Mouse (Mus musculus) intestine, postnatal 0 days (tissue): ENCODE results near the gene Ifit2. TPM values are rescaled to one million over a fixed set of nuclear protein-coding genes. Genes with fewer than 3 reads are reported as not detected.

Source experiments
- ATAC-seq: fragments of 200-750 bp; cut with Nextera tagmentation; 2 replicates; pipeline ENCODE4 v1.8.0; 2017; ENCODE audit warnings: mild to moderate bottlenecking, moderate TSS enrichment, moderate library complexity
- H3K27ac ChIP-seq: fragments of 300-500 bp; sonication (generic); 2 replicates; pipeline ENCODE4 v1.5.1; 2014; ENCODE audit warnings: mild to moderate bottlenecking, low read depth, low read length, moderate library complexity
- H3K27me3 ChIP-seq: fragments of 300-500 bp; sonication (generic); replicated peaks from 2 replicates; pipeline ENCODE4 v1.6.1; 2014; ENCODE audit warnings: low read length, mixed read lengths; ENCODE audit not compliant: control insufficient read depth, insufficient read depth
- H3K36me3 ChIP-seq: fragments of 300-500 bp; sonication (generic); 2 replicates; pipeline ENCODE4 v1.6.1; 2014; ENCODE audit warnings: mild to moderate bottlenecking, moderate library complexity; ENCODE audit not compliant: control insufficient read depth, insufficient read depth
- H3K4me1 ChIP-seq: fragments of 300-500 bp; sonication (generic); replicated peaks from 2 replicates; pipeline ENCODE4 v1.6.1; 2014; ENCODE audit warnings: antibody characterized with exemption, low read length, mixed read lengths; ENCODE audit not compliant: control insufficient read depth, insufficient read depth
- H3K4me2 ChIP-seq: fragments of 300-500 bp; sonication (generic); replicated peaks from 2 replicates; pipeline ENCODE4 v1.6.1; 2014; ENCODE audit warnings: low read depth, mild to moderate bottlenecking, moderate library complexity
- H3K4me3 ChIP-seq: fragments of 300-500 bp; sonication (generic); 2 replicates; pipeline ENCODE4 v1.5.1; 2014; ENCODE audit warnings: low read depth, low read length
- H3K9ac ChIP-seq: fragments of 300-500 bp; sonication (generic); 2 replicates; pipeline ENCODE4 v1.6.1; 2014; ENCODE audit warnings: mild to moderate bottlenecking, low read depth, low read length
- H3K9me3 ChIP-seq: fragments of 300-500 bp; sonication (generic); 2 replicates; pipeline ENCODE4 v1.6.1; 2016; ENCODE audit warnings: mixed run types; ENCODE audit not compliant: control insufficient read depth
- CTCF ChIP-seq: sonication (generic); IDR thresholded peaks from 2 replicates; pipeline ENCODE4 v1.5.1; 2016; ENCODE audit warnings: low read depth, mild to moderate bottlenecking, control low read depth, antibody characterized with exemption, moderate library complexity
- WGBS: fragments of 180-500 bp; shearing (Covaris S2); extraction: QIAGEN DNeasy Blood & Tissue Kit; methylation state at CpG from one replicate; pipeline ENCODE4 v1.1.7; 2014; 5-methylcytosine and 5-hydroxymethylcytosine counted together
- polyA plus RNA-seq: library from polyadenylated mRNA; unstranded; fragments of >200 nt; fragmentation: Nextera tagmentation; extraction: Ambion mirVana; gene quantifications from 2 replicates; pipeline ENCODE4 v1.2.1, GENCODE M21; 2015

Ifit2 gene
- polyA plus RNA-seq: 13.1 and 15.1 TPM in 2 replicates

DNA sequence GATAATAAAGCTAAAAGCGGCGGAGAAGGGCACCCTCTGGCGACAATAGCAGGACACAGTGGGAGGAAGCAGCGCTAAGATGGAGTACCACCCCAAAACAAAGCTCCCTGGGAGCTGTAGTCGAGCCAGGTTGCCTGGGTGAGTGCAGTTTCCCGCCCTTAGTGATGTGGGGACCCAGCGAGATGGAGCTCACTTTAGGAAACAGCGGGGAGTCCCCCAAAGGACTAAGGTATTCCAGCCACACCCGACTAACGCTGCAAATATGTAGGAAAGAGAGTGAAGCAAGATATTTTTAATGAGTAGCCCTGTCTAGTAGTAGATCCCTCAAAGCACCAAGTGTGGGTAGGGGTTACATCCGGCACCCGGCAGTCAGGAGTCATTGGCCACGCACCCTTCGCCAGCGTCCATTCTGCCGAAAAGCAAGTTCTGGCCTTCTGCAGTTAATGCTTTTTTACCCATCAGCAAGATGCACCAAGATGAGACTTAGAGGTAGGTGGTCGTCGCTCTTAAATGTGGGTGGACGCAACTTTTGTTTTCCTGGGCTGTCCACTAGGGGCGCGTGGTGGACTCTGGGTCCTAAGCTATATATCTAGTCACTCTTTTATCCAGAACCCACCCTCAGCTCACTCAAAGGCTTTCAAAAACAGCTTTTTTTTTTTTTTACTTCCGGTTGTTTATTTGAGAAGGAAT lies at the start of gene Ifit2:
Gene Ifit2 (plus strand): TSS at position 161 of the 690 bp plus-strand sequence.
- TF ChIP-seq CTCF: peak; percentile 78

DNA sequence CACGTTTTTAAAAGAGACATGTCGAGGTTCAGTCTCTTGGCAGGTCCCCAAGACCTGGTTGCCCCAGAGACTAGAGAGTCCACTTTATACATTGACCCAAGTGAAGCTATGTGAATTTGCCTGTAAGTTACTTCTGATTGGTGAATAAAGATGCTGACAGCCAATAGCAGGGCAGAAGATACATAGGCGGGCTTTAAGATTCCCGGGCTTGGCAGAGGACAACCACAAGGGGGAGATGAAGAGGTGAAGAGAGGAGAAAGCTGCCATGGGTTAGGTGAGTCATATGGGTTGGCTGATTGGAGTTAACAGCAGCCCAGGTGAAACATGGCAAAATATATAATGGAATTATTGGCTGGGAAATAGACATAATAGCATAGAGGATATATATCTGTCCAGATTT lies 49.7 kb upstream of the Ifit2 start:
- H3K27ac ChIP-seq: no peak overlapping the region
- 0 out of 2 replicates have a peak, but pooled peaks cover 6% of the 10 kb centered on the region for H3K4me1 ChIP-seq
- peak; percentile 68 for ATAC-seq
- TF ChIP-seq CTCF: peak; percentile 86
- H3K4me2 ChIP-seq: no peak overlapping the region
- H3K4me3 ChIP-seq: no peak overlapping the region
- no peaks in the 10 kb centered on the region for H3K27me3 ChIP-seq
- 42% methylated on average over 4 of the region's 4 CpGs for whole genome bisulfite sequencing
- peaks cover 20% of the 10 kb centered on the region for H3K36me3 ChIP-seq
- no peaks in the 10 kb centered on the region for H3K9me3 ChIP-seq
- H3K9ac ChIP-seq: no peak overlapping the region

More for the DNA sequence above, at the start of gene Ifit2:
- peak; percentile 55 for ATAC-seq
- H3K27me3 ChIP-seq: no peaks in the 10 kb centered on the region
- H3K4me3 ChIP-seq: peak within 1 kb of the TSS; percentile 48
- peaks cover 6% of the 10 kb centered on the region; the same call in 1 of the 2 replicates for H3K4me1 ChIP-seq
- H3K4me2 ChIP-seq: peak within 1 kb of the TSS; percentile 74
- 1% methylated on average over 22 of the region's 22 CpGs for WGBS
- H3K27ac ChIP-seq: peak within 1 kb of the TSS; percentile 68
- H3K9me3 ChIP-seq: no peaks in the 10 kb centered on the region
- H3K9ac ChIP-seq: peak within 1 kb of the TSS; percentile 23
- no peaks in the 10 kb centered on the region for H3K36me3 ChIP-seq

DNA sequence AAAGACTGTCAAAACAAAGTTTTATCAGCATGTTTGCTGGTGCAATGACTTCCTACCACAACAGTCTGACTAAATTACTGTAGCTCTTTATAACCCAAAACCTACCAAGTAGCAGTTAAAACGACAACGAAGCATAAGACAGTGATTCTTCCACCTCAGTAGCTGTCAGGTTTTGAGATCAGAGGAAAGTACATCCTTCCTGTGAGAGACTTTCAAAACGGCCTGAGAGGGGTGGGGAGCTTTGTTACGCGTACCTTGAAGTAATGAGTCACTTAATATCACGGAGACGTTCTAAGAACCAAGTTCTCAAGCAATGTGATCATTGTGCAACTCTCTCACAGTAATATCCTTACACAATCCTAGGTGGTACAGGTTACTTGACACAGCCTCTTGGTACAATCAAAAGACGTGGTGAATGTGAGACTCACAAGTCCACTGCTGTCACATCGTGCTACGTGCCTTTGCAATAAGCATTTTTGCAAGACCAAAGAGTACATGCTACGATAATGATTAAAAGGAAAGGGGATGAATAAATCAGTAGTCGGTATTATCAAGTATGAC lies 45.3 kb upstream of the Ifit2 start:
- WGBS: 62% methylated on average over 12 of the region's 12 CpGs
- Histone ChIP-seq H3K27me3 (no peaks in the 10 kb centered on the region), H3K4me2 (no peak overlapping the region), H3K27ac (peak overlapping the region; percentile 70; the same call in 1 of the 2 replicates), H3K4me3 (no peak overlapping the region), H3K36me3 (peaks cover 26% of the 10 kb centered on the region), H3K9ac (no peak overlapping the region), H3K4me1 (no peaks in the 10 kb centered on the region), H3K9me3 (no peaks in the 10 kb centered on the region)
- no peak for TF ChIP-seq CTCF
- ATAC-seq: peak; percentile 70

DNA sequence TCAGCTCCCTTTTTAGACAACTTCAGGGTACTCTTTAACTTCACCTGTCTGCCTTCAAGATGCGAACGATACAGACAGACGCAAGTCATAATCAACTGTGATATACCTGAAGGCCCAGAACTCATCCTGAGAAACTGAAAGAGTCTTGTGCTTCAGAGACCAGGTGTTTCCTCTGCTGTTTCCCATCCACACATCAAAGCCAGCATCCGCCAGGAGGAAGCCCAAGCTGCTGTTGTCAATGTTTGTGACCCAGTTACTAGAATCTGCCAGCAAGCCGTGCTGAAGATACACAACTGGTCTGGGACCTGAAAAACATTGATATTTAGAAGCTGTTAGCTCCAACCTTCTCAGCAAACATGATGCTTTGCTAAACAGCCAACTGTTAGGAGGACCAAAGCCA lies 39.8 kb upstream of the Ifit2 start:
- TF ChIP-seq CTCF: no peak
- H3K4me2 ChIP-seq: no peak overlapping the region
- no peak overlapping the region for H3K4me3 ChIP-seq
- no peaks in the 10 kb centered on the region for H3K27me3 ChIP-seq
- WGBS: 58% methylated on average over 5 of the region's 5 CpGs
- H3K36me3 ChIP-seq: peaks cover 23% of the 10 kb centered on the region
- 0 out of 2 replicates have a peak overlapping the region, but pooled peaks have one; percentile 50 for H3K27ac ChIP-seq
- H3K9ac ChIP-seq: no peak overlapping the region
- no peaks in the 10 kb centered on the region for H3K4me1 ChIP-seq
- ATAC-seq: no peak
- H3K9me3 ChIP-seq: no peaks in the 10 kb centered on the region

DNA sequence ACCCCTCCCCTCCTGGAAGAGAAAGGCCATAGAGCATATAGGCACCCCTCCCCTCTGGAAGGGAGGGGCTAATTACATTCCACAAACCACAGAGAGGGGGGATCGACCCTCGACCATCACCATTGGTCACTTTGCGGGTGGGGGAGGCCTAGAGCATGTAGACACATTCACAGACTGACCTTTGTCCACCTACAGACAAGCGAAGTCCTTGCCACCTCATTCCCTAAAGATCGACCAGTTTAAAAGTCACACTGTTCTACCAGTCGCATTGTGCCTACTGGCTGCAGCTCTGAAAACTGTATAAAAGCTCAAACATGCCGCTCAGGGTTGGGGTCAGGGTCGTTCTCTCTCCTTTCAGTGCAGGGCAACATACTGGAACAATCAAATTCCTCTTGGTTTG lies 39.0 kb upstream of the Ifit2 start:
- Histone ChIP-seq H3K4me2 (no peak overlapping the region), H3K9ac (no peak overlapping the region), H3K27ac (peak overlapping the region; percentile 50; the same call in 1 of the 2 replicates), H3K9me3 (no peaks in the 10 kb centered on the region), H3K4me1 (no peaks in the 10 kb centered on the region; the same call in 1 of the 2 replicates), H3K4me3 (no peak overlapping the region), H3K27me3 (no peaks in the 10 kb centered on the region), H3K36me3 (peaks cover 20% of the 10 kb centered on the region)
- WGBS: 42% methylated on average over 8 of the region's 8 CpGs
- TF ChIP-seq CTCF: no peak
- ATAC-seq: peak; percentile 53; the same call in 1 of the 2 replicates

DNA sequence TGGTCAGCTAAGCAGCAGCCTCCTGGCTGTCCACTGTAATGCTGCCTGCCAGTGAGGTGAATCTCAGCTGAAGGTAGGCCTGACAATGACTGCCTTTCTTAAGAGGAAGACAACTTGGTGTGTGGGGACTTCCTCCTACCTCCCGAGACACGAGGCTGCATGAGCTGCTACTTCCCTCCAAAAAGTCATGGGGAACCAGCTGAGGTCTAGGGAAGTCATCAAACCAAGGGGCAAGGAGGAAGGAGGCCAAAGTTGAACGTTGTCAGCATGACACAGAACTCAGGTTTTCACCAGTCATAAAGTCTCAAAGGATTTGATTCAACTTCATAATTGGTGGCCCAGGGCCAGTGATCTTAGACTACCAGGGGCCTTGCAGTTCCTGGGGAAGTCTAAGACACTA lies 34.8 kb upstream of the Ifit2 start:
- 80% methylated on average over 3 of the region's 3 CpGs for WGBS
- TF ChIP-seq CTCF: no peak
- H3K9ac ChIP-seq: no peak overlapping the region
- H3K27ac ChIP-seq: peak overlapping the region; percentile 84
- H3K4me2 ChIP-seq: no peak overlapping the region
- no peaks in the 10 kb centered on the region for H3K27me3 ChIP-seq
- no peaks in the 10 kb centered on the region for H3K9me3 ChIP-seq
- no peak for ATAC-seq
- no peak overlapping the region for H3K4me3 ChIP-seq
- no peaks in the 10 kb centered on the region; the same call in none of the 2 replicates for H3K4me1 ChIP-seq
- 0 out of 2 replicates have a peak, but pooled peaks cover 2% of the 10 kb centered on the region for H3K36me3 ChIP-seq
